Mouse (Mus musculus) B cell, adult 2 months (primary cell): ENCODE measurements around the gene Rps6kl1.

Experiments
- DNase-seq, 2 experiments: peaks; one replicate each; pipeline ENCODE4 v3.0.0; 2022

Gene Rps6kl1

DNA sequence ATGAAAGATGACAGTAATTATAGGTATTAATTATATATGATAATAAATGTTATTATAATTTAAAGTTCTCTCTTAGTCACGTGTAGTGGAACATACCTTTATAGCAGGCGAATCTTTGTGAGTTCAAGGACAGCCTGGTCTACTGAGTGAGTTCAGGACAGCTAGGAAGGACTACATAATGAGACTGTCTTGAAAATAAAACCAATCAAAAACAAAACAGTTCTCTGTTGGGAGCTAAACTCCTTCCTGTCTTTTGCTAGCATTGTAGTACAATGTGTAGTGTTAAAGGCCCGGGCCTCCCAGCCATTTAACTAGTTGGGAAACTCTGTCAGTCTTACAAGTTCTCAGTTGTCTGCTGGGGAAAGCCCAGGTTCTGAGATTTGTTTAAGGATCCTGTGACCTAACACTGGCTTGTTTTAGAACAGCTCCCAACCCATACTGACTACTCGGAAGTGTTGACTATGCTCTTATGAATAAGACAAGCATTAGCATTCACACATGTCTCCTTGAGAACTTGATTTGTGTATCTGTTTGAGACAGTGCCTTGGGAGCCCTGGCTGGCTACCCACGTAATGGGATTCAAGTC, 49.5 kb downstream of the Rps6kl1 start:
- DNase-seq = no peak

DNA sequence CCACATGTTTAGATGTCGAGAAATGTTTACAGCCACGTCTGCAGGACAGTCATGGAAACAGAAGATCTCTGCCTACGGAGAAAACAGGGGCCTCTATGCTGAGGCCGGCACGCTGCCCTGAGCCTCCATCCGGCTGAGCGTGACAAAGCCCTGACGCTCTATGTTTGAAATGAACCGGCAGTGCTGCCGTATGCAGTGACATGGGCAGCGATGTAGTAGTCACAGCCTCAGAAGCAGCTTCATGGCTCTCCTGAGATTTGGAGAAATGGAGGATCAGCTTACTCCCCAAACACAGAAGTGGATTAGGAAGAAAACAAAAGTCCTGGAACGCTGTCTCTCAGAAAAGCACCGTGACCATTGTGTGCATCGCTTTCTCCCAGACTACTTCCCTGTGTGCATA, 50.1 kb downstream of the Rps6kl1 start:
- no peak for DNase-seq

DNA sequence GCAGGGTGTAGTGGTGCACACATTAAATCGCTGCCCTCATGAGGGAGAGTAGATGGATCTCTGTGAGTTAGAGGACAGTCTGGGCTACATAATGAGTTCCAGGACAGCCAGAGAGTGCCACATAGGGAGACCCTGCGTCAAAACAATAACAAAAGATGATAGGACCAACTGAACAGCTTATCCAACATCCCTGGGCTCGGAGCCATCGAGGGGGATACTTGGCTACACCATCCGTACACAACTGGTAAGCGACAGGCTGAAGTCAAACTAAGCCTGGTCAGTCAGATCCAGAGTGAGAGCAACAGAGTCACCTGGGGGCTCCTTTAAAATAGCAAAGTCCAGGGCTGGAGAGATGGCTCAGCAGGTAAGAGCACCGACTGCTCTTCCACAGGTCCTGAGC, 55.2 kb downstream of the Rps6kl1 start:
- no peak for DNase-seq

DNA sequence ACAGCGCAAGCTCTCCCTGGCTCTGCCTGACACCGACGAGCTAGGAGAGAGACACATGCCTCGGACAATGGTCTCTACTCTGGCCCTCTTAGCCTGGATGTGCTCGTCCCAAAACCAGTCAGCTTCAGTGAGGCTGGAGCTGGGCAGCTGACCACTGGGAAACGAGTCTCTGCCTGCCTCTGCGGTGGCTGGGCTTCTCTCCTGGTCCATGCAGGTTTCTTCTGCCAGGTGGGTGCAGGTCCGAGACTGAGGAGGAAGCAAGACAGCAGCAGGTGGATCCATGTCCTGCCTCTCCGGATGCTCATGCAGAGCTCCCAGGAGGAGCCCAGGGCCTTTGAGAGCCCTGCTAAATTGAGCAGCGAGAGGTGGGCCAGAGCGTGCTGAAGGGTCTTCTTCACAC, 55.9 kb downstream of the Rps6kl1 start:
- no peak for DNase-seq

DNA sequence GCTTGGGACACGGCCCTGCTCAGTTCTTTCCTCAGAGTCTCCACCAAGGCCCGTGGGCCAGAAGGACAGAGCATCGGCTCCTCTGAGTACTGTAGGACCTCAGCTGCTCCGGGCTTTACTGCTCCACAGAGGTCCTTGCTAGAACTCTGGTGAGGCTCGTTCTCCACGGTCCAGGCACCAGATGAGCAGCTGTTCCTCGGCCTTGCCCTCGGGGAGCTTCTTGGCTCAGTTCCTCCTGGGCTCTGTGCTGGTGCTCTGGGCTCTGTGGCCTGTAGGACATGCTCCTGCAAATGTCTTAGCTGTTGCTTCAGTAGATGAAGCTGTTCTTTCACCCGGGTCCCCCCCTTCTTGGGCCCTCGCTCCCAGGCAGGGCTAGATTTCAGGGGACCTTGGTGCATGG, 56.4 kb downstream of the Rps6kl1 start:
- DNase-seq = no peak

DNA sequence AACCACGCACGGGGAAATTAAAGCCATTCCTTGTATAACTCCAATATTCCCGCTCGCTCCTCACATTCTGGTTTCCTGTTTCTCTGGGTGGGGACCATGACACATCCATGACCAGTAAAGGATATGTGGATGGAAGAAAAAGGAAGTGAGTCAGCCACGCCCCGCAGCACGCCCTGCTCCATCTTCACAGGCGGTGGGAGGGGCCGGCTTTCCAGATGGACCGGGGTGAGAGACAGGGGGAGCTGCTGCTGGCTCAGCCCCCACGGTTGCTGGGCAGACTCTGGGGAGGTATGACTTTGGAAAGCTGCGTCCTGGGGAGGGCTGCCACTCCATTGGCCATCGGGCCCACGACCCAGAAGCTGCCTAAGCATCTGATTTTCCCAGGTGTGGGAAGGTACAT, 57.1 kb downstream of the Rps6kl1 start:
- DNase-seq = no peak

DNA sequence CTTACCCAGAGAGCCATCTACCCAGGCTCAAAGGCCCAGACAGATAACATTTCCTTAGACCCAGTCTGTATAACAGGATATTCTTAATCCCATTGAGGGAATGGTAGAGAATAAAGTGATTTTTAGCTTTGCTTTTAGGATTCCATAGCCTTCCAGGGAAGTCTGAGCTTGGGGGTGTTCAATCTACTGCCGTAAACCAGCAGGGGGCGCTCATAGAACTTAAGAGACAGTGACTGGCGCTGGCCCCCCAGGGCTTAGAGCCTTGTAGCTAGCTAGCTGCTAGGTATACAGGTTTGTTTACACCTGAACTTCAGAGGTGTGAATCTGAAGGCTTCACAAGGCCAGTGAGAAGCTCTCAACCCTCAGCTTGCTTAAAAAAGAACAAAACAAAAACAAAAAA, 58.9 kb downstream of the Rps6kl1 start:
- peak; percentile 82 to 83 for DNase-seq

DNA sequence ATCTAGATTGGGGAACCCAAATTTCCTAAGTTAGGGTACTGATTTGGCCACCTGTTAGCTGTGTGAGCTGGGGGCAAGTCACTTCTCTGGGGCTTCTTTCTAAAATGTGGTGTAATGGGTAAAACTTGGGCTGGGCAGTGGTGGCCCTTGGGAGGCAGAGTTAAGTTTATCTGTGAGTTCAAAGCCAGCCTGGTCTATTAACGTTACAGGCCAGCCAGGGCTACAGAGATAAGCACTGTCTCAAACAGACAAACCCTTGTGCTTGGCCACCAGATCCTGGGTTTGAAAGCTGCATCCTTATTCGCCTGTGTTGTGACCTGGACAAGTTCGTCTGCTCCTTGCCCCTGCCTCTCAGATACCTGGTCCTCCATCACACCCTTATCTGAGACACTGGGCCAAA, 59.9 kb downstream of the Rps6kl1 start:
- no peak for DNase-seq

DNA sequence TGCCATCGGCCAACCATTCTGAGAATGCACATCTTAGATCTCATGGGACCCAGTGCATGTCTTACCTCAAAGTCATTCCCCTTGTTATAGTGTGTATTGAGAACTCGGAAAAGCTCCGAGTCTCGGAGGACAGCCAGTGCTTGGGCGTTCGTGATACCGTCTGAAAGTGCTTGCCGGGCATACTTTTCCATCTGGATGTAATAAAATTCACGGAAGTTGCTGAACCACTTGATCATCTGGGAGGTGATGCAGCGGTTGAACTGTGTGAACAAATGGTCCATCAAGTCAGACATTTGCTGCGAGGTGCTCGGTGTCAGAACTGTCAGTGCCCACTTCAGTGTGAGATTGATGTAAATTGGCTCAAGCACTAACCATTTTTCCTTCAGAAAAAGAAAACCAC, 63.2 kb downstream of the Rps6kl1 start:
- no peak for DNase-seq
